Comparison of ENCODE assay signal across 27 mouse cellular contexts in genomic region chr13:112064681-112065080, GRCm38 (mm10).
"Had no signal": no experiment of that assay in that cellular context is flagged by ENCODE, and none has a peak within 500 bp of the region (broad histone marks: within the 10 kb centered on the region; RNA-seq: fewer than 3 reads in every experiment).

No protein-coding gene starts in this region.

- H3K9me3 ChIP-seq: limb, embryonic 10.5 days; limb, embryonic 12.5 days; limb, embryonic 13.5 days; limb, embryonic 15.5 days; liver, embryonic 12.5 days; liver, embryonic 13.5 days; liver, embryonic 15.5 days; lung, embryonic 15.5 days; midbrain, embryonic 10.5 days; midbrain, embryonic 12.5 days; midbrain, embryonic 13.5 days; midbrain, embryonic 15.5 days had no signal

- DNase-seq: left cerebral cortex, postnatal 4 days; liver; liver, embryonic 13.5 days; liver, postnatal 0 days; lung, adult 18-20 months; lung, adult 2 months; lung, embryonic 14.5 days; lung, postnatal 10 days; lung, postnatal 14 days; lung, postnatal 36 days; lung, postnatal 4 days; midbrain, embryonic 14.5 days had no signal

- H3K27ac ChIP-seq: limb, embryonic 10.5 days; limb, embryonic 12.5 days; limb, embryonic 13.5 days; limb, embryonic 15.5 days; liver, embryonic 12.5 days; liver, embryonic 13.5 days; liver, embryonic 14.5 days; liver, embryonic 15.5 days; lung, embryonic 15.5 days; macrophage; midbrain, embryonic 10.5 days; midbrain, embryonic 12.5 days; midbrain, embryonic 13.5 days; midbrain, embryonic 15.5 days had no signal

- H3K27me3 ChIP-seq: limb, embryonic 13.5 days; limb, embryonic 15.5 days; lung, embryonic 15.5 days; midbrain, embryonic 12.5 days; midbrain, embryonic 13.5 days; midbrain, embryonic 15.5 days had no signal

- H3K4me1 ChIP-seq: midbrain, embryonic 10.5 days; midbrain, embryonic 12.5 days; midbrain, embryonic 13.5 days had no signal

- H3K4me3 ChIP-seq: limb, embryonic 10.5 days; limb, embryonic 12.5 days; limb, embryonic 13.5 days; limb, embryonic 15.5 days; liver, embryonic 12.5 days; liver, embryonic 13.5 days; liver, embryonic 15.5 days; lung, embryonic 15.5 days; megakaryocyte, embryonic 14.5 days; midbrain, embryonic 10.5 days; midbrain, embryonic 12.5 days; midbrain, embryonic 13.5 days; midbrain, embryonic 15.5 days; myocyte had no signal

- H3K36me3 ChIP-seq: limb, embryonic 10.5 days; limb, embryonic 12.5 days; limb, embryonic 13.5 days; limb, embryonic 15.5 days; liver, embryonic 12.5 days; liver, embryonic 13.5 days; liver, embryonic 15.5 days; lung, embryonic 15.5 days; midbrain, embryonic 10.5 days; midbrain, embryonic 12.5 days; midbrain, embryonic 13.5 days; midbrain, embryonic 15.5 days had no signal
